Mouse (Mus musculus): ENCODE results near the gene Smim7. TPM values are rescaled to one million over a fixed set of nuclear protein-coding genes. Genes with fewer than 3 reads are reported as not detected.

The Smim7 gene
- polyA plus RNA-seq (2012; rRNA removed) (67.3 and 75.6 TPM in 2 replicates), polyA plus RNA-seq (2014; fragmentation: Nextera tagmentation; extraction: Ambion mirVana) (115 and 118 TPM in 2 replicates)

DNA sequence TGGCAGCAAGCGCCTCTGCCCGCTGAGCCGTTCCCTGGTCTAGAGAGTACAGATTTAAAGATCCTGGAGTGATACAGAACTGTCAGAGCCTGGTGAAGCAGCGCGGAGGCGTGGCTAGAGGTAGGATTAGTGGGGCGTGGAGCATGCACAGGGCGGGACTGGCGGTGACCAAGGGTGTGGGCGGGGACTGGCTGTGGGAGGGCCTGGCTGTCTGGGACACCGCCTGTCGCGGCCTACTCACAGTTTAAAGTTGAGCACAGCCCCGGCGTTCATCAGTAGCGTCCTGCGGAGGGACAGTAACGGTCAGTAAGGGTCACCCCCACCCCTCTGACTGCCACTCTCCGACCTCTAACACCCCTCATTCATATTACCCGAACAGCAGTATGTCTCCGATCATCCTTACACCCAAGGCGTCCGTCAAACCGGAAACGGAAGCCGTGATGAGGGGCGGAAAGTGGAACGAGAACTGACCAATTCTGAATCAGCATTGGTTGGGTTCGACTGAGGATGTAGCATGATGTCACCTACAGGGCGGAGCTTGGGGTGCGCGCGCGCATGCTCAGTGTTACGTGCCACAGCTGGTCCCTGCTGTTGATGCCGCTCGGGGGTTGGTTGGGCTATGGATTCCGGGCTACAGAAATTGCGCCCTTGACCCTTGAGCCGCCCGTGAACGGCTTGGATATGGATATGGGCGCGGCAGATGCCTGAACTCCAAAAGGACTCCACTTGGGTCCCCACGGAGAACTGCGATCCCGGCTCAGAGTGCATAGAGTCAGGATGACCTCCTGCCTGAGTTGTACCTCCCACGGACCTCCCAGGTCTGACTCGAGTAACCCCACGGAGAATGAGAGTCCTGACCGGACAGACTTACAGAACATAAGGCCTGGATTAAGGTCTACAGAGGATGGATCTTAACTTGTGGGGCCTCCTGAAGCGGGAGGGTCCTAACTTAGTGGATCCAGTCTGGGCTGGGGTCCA, at the start of gene Smim7:
Gene Smim7, minus strand, starts transcription at position 456 of the 978 bp plus-strand sequence.
- H3K9me3 ChIP-seq (ENCODE audit: control insufficient read depth, low read length), result no peaks in the 10 kb centered on the region
- H3K36me3 ChIP-seq (ENCODE audit: control insufficient read depth, insufficient read depth, low read length), result peaks cover 35% of the 10 kb centered on the region
- ATAC-seq (ENCODE audit: low FRiP score, low read depth), result peak; percentile 96
- peak within 1 kb of the TSS; percentile 50 for H3K4me2 ChIP-seq (replicated peaks; ENCODE audit: low read depth, low read length, severe bottlenecking)
- no peaks in the 10 kb centered on the region for H3K27me3 ChIP-seq (ENCODE audit: control insufficient read depth, insufficient read depth, low read length)
- peak; percentile 65; the same call in 1 of the 2 replicates for TF ChIP-seq POLR2A (IDR thresholded peaks at IDR 0.05; ENCODE audit: borderline replicate concordance, extremely low read depth, insufficient read depth, insufficient read length)
- H3K9ac ChIP-seq (ENCODE audit: low read depth, low read length, severe bottlenecking), result peak within 1 kb of the TSS; percentile 59
- H3K4me1 ChIP-seq (ENCODE audit: control insufficient read depth, insufficient read depth, low read length), result peaks cover 10% of the 10 kb centered on the region
- under 1% methylated on average over 50 of the region's 52 CpGs for WGBS
- H3K4me3 ChIP-seq (replicated peaks; ENCODE audit: low read length), result peak within 1 kb of the TSS; percentile 66
- DNase-seq (ENCODE audit: low spot score), result peak; percentile 100
- H3K27ac ChIP-seq (replicated peaks; ENCODE audit: low read depth, low read length), result peak within 1 kb of the TSS; percentile 88

- DNase-seq (ENCODE audit: low spot score) (no peak), ATAC-seq (ENCODE audit: low FRiP score, low read depth) (no peak)
- Histone ChIP-seq H3K27ac (replicated peaks; ENCODE audit: low read depth, low read length) (no peak overlapping the region), H3K36me3 (ENCODE audit: control insufficient read depth, insufficient read depth, low read length) (no peaks in the 10 kb centered on the region), H3K9me3 (ENCODE audit: control insufficient read depth, low read length) (no peaks in the 10 kb centered on the region), H3K4me1 (ENCODE audit: control insufficient read depth, insufficient read depth, low read length) (no peaks in the 10 kb centered on the region), H3K27me3 (ENCODE audit: control insufficient read depth, insufficient read depth, low read length) (no peaks in the 10 kb centered on the region), H3K9ac (ENCODE audit: low read depth, low read length, severe bottlenecking) (no peak overlapping the region), H3K4me3 (replicated peaks; ENCODE audit: low read length) (no peak overlapping the region), H3K4me2 (replicated peaks; ENCODE audit: low read depth, low read length, severe bottlenecking) (no peak overlapping the region)
- no peak for TF ChIP-seq POLR2A (IDR thresholded peaks at IDR 0.05; ENCODE audit: borderline replicate concordance, extremely low read depth, insufficient read depth, insufficient read length)
- WGBS, result 52% methylated on average over 2 of the region's 2 CpGs
These were observed 19.3 kb upstream of the Smim7 start for GRCm38 (mm10) chr8:72590198-72590597.

- Histone ChIP-seq H3K4me2 (replicated peaks; ENCODE audit: low read depth, low read length, severe bottlenecking) (no peak overlapping the region), H3K36me3 (ENCODE audit: control insufficient read depth, insufficient read depth, low read length) (no peaks in the 10 kb centered on the region), H3K27me3 (ENCODE audit: control insufficient read depth, insufficient read depth, low read length) (no peaks in the 10 kb centered on the region), H3K4me1 (ENCODE audit: control insufficient read depth, insufficient read depth, low read length) (no peaks in the 10 kb centered on the region), H3K9ac (ENCODE audit: low read depth, low read length, severe bottlenecking) (no peak overlapping the region), H3K9me3 (ENCODE audit: control insufficient read depth, low read length) (no peaks in the 10 kb centered on the region), H3K27ac (replicated peaks; ENCODE audit: low read depth, low read length) (no peak overlapping the region), H3K4me3 (replicated peaks; ENCODE audit: low read length) (no peak overlapping the region)
- no peak for TF ChIP-seq POLR2A (IDR thresholded peaks at IDR 0.05; ENCODE audit: borderline replicate concordance, extremely low read depth, insufficient read depth, insufficient read length)
- WGBS, result 57% methylated on average over 7 of the region's 7 CpGs
- no peak for DNase-seq (ENCODE audit: low spot score)
- no peak for ATAC-seq (ENCODE audit: low FRiP score, low read depth)
These were observed 18.4 kb upstream of the Smim7 start for GRCm38 (mm10) chr8:72589286-72589685.

DNA sequence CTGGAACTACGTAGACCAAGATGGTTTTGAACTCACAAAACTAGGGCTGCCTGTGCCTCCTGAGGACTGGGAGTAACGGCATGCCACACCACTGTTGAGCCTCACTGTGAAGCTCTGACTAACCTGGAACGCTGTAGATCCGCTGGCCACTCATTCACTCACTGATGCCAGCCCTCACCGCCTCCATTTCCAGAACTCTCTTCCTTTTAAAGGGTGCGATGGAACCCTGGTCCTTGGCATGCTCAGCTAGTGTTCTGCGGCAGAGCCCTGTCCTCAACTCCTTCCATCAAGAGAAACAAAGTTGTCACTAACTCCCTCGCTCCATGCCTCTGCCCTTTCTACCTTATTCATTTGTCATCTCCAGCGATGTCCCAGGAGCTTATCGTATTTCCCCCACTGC, 18.0 kb upstream of the Smim7 start:
- Histone ChIP-seq H3K9ac (ENCODE audit: low read depth, low read length, severe bottlenecking) (no peak overlapping the region), H3K9me3 (ENCODE audit: control insufficient read depth, low read length) (no peaks in the 10 kb centered on the region), H3K4me2 (replicated peaks; ENCODE audit: low read depth, low read length, severe bottlenecking) (no peak overlapping the region), H3K4me1 (ENCODE audit: control insufficient read depth, insufficient read depth, low read length) (no peaks in the 10 kb centered on the region), H3K27ac (replicated peaks; ENCODE audit: low read depth, low read length) (no peak overlapping the region), H3K36me3 (ENCODE audit: control insufficient read depth, insufficient read depth, low read length) (no peaks in the 10 kb centered on the region), H3K27me3 (ENCODE audit: control insufficient read depth, insufficient read depth, low read length) (no peaks in the 10 kb centered on the region), H3K4me3 (replicated peaks; ENCODE audit: low read length) (no peak overlapping the region)
- no peak for DNase-seq (ENCODE audit: low spot score)
- TF ChIP-seq POLR2A (IDR thresholded peaks at IDR 0.05; ENCODE audit: borderline replicate concordance, extremely low read depth, insufficient read depth, insufficient read length), result no peak
- WGBS, result 89% methylated on average over 10 of the region's 10 CpGs
- ATAC-seq (ENCODE audit: low FRiP score, low read depth), result no peak

GRCm38 (mm10) chr8:72587806-72588205, 16.9 kb upstream of the Smim7 start:
- H3K27ac ChIP-seq (replicated peaks; ENCODE audit: low read depth, low read length), result no peak overlapping the region
- H3K4me3 ChIP-seq (replicated peaks; ENCODE audit: low read length), result no peak overlapping the region
- no peak overlapping the region for H3K4me2 ChIP-seq (replicated peaks; ENCODE audit: low read depth, low read length, severe bottlenecking)
- no peaks in the 10 kb centered on the region for H3K4me1 ChIP-seq (ENCODE audit: control insufficient read depth, insufficient read depth, low read length)
- 63% methylated on average over 6 of the region's 6 CpGs for WGBS
- no peaks in the 10 kb centered on the region for H3K9me3 ChIP-seq (ENCODE audit: control insufficient read depth, low read length)
- H3K27me3 ChIP-seq (ENCODE audit: control insufficient read depth, insufficient read depth, low read length), result no peaks in the 10 kb centered on the region
- TF ChIP-seq POLR2A (IDR thresholded peaks at IDR 0.05; ENCODE audit: borderline replicate concordance, extremely low read depth, insufficient read depth, insufficient read length), result no peak
- no peaks in the 10 kb centered on the region for H3K36me3 ChIP-seq (ENCODE audit: control insufficient read depth, insufficient read depth, low read length)
- ATAC-seq (ENCODE audit: low FRiP score, low read depth) (peak; percentile 49; the same call in 1 of the 2 replicates), DNase-seq (ENCODE audit: low spot score) (no peak)
- H3K9ac ChIP-seq (ENCODE audit: low read depth, low read length, severe bottlenecking), result no peak overlapping the region
